Mouse (Mus musculus) frontal cortex, adult 2 months (tissue): ENCODE results near the gene Ttyh1. TPM values are rescaled to one million over a fixed set of nuclear protein-coding genes. Genes with fewer than 3 reads are reported as not detected.

ENCODE experiments used
- DNase-seq, 2 experiments: peaks; one replicate each; pipeline ENCODE4 v3.0.0; 2022; ENCODE audit warnings: low spot score in 1 of 2; ENCODE audit errors: extremely low spot score in 1 of 2
- polyA plus RNA-seq: library from polyadenylated mRNA; depleted of rRNA; stranded (reverse); fragments of >200 nt; gene quantifications from 2 replicates; pipeline ENCODE4 v1.2.3, GENCODE M21; 2012; rRNA removed

Ttyh1 gene
- polyA plus RNA-seq, 1 experiment: 712 TPM

DNA sequence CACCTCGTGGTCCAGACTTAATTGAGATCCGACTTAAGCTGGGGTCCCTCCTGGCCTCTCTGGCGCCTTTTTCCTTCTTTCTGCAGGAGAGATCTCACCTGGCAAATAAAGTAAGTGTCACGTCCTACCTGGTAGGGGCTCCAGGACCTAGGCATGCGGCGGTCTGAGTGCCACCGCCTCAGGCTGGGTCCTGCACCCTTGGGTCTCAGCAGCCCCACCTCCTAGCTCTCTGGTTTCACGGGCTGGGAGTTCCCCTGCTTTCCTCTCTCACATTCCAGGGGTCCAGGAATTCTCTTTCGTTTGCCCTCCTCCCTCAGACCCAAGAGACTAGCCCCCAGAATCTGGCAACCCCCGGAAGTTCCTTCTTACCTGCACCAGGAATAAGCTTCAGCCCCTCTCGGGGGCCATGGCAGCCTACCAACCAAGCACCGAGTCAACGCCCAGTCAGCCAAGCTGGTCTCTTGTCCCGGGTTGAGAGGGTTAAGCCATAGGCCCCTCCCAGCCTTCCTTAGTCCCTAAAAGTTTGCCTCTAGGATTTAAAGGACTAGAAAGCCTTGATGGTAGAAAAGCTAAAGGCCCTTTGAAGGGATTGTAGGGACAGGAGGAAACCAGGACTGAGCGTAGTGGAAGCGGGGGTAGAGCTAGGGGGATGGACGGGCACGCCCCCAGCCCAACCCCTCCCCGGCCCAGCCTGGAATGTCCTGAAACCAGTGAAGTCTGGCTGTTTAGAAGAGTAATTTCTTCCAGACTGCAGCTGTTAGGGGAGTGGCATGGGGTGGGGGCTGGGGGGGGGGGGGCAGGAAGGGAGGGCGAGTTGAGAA lies 45.1 kb downstream of the Ttyh1 start, which contains the start of gene Cdc42ep5:
TSS of gene Cdc42ep5 (minus strand) at position 771 of the 821 bp plus-strand sequence.
- no peak for DNase-seq

- DNase-seq: no peak
Measured at GRCm38 (mm10) chr7:4165286-4165685, 46.1 kb downstream of the Ttyh1 start.

GRCm38 (mm10) chr7:4167098-4167497 lies 47.9 kb downstream of the Ttyh1 start:
- no peak for DNase-seq

- no peak for DNase-seq
Measured at GRCm38 (mm10) chr7:4170193-4170938, 51.2 kb downstream of the Ttyh1 start.

GRCm38 (mm10) chr7:4178438-4178837 lies 59.2 kb downstream of the Ttyh1 start:
- peak in 1 of 2 experiments; percentile 9 for DNase-seq

Other genes starting within 250 kb of the Ttyh1 start
- not detected in 2 replicates for gene Gm14548, start 221.3 kb upstream of the Ttyh1 start, polyA plus RNA-seq
- gene Lilra6, start 203.9 kb upstream of the Ttyh1 start, polyA plus RNA-seq: 0.04 TPM in 1 of 2 replicates, not detected in the other
- gene Lair1, start 56.2 kb upstream of the Ttyh1 start, polyA plus RNA-seq: 7.4 and 10.1 TPM in 2 replicates
- gene Leng8, start 17.6 kb downstream of the Ttyh1 start, polyA plus RNA-seq: 641 and 654 TPM in 2 replicates
- gene Leng9, start 31.0 kb downstream of the Ttyh1 start, polyA plus RNA-seq: 7.1 and 8.0 TPM in 2 replicates
- 3.5 and 3.9 TPM in 2 replicates for gene Cdc42ep5, start 45.5 kb downstream of the Ttyh1 start, polyA plus RNA-seq
- 0.06 and 0.18 TPM in 2 replicates for gene Lilra5, start 118.3 kb downstream of the Ttyh1 start, polyA plus RNA-seq
- not detected in 2 replicates for gene Ncr1, start 218.3 kb downstream of the Ttyh1 start, polyA plus RNA-seq